Mouse (Mus musculus): Measurements from ENCODE around the gene Ppp1ca.

The Ppp1ca gene

DNA sequence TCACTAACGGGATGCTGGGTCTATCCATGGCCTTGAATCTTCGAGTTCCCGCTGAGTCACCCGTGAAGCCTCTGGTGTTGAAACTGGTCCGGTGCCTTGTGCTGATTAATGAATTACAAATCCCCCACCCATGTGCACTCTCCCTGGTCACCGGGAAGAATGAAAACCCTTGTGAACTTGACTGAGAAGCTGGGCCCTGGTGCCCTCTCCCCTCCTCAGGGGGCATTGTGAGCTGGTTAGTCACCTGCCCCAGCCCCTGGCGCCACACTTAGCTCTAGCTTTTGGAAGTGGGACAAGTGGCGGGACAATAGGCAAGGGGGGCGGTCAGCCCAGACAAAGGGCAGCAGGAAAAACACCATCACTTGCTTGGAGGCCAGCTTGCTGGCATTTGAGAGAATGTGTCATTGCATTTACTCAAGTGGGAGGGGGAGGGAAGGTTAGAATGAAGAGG, 21.7 kb downstream of the Ppp1ca start:
- peak in 1 of 2 experiments; percentile 41 for DNase-seq (ENCODE audit: low spot score in 2 of 2)

DNA sequence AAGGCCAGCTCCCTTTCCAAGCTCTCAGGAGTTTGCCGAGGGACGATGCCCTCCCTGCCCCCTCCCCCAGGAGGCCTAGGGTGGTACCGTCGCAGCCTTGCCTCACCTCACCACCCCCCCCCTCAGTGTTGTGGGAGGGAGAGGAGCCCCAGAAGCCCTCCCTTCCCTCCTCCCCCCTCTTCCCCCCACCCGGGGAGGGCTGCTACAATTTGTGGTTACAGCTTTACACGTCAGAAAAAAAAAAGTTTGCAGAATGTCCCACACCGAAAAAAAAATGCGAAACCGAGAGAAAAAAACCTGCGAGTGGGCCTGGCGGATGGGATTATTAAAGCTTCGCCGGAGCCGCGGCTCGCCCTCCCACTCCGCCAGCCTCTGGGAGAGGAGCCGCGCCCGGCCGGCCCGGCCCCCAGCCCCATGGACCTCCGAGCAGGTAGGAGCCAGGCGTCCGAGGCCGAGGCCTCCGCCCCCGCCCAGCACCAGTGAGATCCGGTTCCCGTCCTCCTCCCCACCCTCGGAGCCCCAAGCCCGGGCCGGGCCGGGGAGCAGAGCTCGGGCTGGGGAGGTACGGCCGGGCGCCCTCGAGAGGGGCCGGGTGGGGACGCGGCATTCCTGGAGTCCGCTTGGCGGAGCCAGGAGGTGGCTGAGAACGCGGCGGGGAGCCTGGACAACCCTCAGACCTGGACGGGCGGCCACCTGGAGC, 22.4 kb downstream of the Ppp1ca start, which contains the start of the genes Clcf1 and AC109138.7:
TSS of gene Clcf1 (plus strand) at position 168 of the 700 bp plus-strand sequence.
TSS of gene AC109138.7 (plus strand) at position 287 of the 700 bp plus-strand sequence.
- DNase-seq (ENCODE audit: low spot score in 2 of 2) = peak; percentile 43 to 49

DNA sequence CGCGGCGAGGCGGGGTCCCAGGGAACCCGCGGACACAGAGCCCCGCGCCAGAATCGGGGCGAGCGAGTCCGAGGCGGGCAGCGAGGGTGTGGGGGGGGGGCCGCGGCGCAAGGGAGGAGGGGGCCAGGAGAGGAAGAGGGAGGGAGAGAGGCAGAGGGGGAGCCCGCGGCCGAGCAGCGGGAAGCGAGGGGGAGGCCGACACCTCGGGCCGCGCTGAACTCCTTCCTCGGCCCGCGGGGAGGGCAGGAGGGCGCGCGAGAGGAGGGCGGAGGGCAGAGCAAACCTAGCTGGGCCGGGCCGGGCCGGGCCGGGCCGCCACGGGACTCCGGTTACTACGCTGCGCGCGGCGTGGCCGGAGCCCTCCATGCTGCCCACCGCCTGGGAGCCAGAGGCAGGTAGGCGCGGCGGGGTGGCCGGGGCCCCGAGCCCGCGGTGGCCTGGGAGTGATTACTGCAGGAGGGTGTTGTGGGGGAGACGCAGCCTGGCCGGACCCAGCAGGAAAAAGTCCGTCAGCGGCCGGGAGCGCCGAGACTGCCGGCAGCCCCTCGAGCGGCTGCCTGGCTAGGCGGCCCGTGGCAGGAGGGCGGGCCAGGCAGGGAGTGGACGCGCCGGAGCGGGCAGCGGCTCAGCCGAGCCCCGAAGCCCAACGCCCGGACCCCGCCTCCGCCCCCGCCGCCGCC, 23.0 kb downstream of the Ppp1ca start:
- no peak for DNase-seq (ENCODE audit: low spot score in 2 of 2)

DNA sequence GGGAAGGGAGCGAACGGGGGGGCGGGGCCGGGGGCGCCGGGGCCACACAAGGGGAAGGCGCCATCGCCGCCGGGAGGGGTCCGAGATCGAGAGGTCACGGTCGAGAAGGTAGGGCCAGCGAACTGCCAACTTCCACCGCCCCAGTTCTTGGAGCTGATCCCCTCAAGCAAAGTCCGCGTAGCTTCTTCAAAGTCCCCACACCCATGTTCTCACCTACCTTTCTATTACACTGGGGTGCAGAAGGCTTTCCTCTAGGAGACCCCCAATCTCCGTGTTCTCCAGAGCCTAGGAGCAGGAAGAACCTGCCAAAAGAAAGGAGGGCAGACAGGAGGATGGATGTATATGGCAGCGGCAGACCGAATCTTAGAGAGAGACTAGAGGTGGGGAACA, 23.6 kb downstream of the Ppp1ca start:
- DNase-seq (ENCODE audit: low spot score in 2 of 2) = no peak

DNA sequence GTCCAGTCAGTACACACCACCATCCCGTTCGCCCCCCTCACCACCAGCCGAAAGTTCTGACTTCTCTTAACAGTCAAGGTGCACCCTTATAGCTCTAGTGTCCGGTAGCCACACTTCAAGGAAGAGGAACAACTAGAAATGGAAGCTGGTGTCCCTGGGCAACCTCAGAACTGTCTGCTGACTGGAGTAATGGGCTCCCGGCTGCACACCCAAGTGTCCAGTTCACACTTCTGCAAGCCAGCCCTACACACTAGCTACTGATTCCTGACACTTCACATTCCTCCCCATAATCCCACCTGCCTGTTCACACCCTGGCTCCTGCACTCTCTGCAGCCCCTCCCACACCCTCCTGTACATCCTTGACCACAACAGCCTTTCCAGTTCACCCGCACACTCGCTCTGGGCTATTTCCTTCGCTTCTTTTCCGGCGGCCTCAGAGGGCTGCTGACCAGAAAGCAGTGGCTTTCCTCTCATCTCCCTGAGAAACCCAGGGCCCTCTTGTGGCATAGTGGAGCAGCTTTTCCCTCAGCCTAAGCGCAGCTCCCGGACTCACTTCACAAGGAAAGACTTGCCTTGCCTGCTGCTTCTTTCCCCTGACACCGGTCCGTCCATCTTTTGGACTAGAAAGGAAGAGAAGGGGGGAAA, 24.3 kb downstream of the Ppp1ca start:
- DNase-seq (ENCODE audit: low spot score in 2 of 2) = no peak

DNA sequence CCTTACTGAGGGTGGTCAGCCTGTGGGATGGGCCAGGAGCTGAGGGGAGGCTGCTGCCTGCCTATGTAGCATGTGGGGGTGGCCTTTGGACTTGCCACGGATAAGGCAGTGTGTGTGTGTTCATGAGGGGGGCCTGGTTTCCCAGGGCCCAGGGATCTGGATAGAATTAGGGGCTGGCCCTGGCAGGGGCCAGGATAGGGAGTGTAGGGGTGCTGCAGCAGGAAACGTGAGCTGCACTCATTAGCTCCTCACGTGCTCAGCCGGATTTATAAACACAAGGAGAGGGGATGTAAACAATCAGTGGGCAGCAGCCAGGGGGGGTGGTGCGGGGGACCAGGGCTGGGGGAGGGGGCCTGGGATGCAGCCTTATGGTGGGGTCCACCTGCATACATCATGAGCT, 25.3 kb downstream of the Ppp1ca start:
- no peak for DNase-seq (ENCODE audit: low spot score in 2 of 2)

DNA sequence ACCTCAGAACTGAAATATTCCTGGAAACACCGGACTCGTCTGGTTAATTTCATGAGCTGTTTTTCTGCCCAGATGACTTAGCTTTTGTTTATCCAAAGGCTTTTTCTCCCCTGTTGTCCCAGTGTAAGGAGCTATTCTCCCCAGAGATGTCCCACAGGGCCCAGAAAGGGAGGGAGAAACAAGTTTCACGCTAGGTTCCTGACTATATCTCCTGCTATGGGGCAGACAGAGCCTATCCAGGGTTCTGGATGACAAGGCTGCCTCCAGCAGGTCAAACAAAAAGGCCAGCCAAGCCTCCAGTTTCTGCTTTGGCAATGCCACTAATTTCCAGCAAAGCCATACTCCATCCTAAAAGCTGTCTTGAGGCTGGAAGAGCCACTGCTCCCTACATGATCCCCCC, 26.0 kb downstream of the Ppp1ca start:
- no peak for DNase-seq (ENCODE audit: low spot score in 2 of 2)

DNA sequence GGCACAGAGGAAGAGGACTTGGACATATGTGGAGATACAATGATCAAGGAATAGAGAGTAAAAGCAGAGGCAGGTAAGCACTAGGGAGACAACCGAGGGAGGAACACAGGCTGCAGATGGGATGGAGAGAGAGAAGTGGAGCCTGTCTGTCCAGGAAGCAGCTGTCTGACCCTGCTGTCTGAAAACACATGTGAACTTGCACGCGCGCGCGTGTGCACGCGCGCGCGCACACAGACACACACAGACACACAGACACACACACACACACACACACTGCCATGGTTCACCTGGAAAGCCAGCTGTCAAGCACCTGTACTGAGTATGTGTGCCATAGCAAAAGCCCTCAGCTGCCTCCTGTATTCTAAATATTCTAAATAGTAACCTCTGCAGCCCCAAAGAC, 26.4 kb downstream of the Ppp1ca start:
- DNase-seq (ENCODE audit: low spot score in 2 of 2) = no peak

DNA sequence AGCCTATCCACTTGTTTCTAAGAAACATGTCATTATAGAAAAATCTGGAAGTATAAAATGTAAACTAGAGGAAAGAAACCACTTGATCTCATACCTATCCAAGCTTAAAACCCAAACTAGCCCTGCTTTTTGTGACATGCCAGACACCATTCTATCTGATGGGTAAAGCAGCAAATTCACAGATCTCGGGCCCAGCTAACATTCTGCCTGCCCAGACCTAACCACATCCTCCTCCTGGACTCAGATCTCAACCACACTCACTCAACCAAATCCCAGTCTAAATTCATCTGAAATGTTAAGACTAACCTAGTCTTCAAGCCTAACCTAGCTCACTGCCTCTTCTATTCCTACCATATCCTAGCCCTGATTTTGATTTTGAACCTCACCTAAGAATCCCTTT, 26.9 kb downstream of the Ppp1ca start:
- DNase-seq (ENCODE audit: low spot score in 2 of 2) = no peak

DNA sequence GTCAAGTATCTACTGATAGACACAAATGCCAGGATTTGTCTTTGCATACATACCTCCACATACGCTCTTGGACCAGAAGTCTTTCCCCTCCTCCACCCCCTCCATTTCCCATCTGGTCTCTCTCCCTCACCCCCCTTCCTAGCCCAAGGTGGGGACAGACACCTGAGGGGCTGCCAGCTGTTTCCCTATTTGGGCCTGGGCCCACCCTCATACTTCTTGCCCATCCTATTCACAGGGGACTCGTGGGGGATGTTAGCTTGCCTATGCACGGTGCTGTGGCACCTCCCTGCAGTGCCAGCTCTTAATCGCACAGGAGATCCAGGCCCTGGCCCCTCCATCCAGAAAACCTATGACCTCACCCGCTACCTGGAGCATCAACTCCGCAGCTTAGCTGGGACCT, 28.1 kb downstream of the Ppp1ca start:
- no peak for DNase-seq (ENCODE audit: low spot score in 2 of 2)

DNA sequence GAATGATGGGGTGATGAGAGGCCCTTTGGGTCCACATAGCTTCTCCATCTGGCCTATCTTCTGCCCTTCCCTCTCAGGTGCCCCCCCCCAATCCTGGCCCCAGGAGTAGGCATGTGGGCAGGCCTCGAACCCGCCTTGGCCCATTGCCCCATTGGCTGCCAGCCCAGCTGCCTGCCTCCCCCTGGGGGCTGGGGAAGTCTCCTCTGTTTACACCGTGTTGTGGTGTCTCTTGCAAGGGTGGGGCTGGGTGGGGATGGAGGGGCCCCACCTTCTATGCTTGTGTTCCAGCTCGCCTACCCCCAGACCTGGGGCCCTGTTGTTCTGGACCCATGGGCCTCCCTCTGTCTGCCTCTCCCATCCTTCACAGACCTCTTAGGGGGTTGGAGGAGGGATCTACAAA, 28.6 kb downstream of the Ppp1ca start:
- DNase-seq (ENCODE audit: low spot score in 2 of 2) = no peak

DNA sequence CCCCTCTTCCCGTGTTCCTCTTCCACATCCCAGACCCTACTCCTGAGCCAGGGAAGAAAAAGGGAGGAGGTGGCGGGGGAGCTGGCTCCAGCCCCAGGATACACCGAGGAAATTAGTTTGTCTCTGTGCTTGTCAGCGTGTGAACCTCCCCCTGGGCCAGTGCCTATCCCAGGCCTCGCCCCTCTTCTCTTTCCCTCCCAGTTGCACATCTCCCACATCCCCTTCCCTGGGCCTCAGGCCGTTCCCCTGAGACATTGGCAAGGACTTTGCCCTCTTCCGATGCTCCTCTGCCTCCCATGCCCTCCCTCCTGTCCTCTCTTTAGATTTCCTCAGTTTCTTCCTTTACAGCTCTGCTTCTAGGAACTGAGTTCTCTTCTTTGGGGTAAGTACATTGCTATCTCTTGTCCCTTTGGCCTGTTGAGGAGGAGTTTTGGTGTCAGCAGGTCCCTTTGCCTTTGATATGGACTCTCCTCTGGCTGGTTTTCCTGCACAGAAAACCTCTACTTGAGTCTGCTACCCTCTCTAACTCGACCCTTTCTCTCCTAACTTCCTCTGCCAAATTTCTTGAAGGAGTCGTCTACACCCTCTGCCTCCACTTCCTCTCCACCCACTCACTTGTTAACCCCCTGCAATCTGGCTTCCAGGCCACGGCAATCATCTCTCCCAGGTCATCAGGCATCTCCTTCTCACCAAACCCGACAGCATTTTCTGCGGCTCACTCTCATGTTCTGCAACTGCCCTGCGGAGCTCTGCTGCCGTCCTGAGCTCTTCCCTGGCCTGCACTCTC, 29.3 kb downstream of the Ppp1ca start:
- no peak for DNase-seq (ENCODE audit: low spot score in 2 of 2)

DNA sequence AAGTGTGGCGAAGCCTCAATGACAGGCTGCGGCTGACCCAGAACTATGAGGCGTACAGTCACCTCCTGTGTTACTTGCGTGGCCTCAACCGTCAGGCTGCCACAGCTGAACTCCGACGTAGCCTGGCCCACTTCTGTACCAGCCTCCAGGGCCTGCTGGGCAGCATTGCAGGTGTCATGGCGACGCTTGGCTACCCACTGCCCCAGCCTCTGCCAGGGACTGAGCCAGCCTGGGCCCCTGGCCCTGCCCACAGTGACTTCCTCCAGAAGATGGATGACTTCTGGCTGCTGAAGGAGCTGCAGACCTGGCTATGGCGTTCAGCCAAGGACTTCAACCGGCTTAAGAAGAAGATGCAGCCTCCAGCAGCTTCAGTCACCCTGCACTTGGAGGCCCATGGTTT, 30.3 kb downstream of the Ppp1ca start:
- no peak for DNase-seq (ENCODE audit: low spot score in 2 of 2)

DNA sequence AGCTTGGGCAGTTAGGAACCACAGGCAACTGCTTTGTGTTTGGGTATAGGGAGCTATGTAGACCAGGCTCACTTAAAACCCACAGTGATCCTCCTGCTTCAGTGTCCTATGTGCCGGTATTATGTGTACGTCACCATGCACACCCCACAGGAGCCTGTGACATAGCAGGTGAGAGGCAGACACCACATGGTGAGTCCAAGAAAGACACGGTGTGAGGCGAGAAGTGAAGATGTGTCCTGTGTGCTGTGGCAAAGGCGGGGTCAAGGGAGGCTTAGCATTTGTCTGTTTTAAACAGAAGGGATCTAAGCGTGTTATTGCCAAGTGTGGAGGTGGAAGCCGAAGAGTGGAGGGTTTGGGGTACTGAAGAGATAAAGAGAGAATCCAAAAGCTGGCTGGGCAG, 34.9 kb downstream of the Ppp1ca start:
- no peak for DNase-seq (ENCODE audit: low spot score in 2 of 2)

DNA sequence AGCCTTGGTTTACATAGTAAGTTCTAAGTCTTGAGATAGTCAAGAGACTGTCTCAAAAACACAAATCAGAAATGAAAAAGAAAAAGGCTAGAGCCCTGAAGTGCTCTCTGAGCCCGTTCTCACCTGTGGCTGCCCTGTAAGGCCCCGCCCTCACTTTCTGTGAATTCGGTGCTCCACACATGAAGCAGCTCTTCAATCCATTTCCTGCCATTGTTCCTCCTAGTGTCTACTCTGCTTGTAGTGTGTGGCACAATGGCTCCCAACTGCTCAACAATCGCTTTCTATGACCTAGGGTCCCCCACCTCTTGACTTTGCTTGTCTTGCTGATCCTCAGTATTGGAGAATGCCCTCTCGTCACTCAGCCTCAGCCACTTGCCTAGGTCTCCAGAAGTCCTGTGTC, 35.6 kb downstream of the Ppp1ca start:
- no peak for DNase-seq (ENCODE audit: low spot score in 2 of 2)

DNA sequence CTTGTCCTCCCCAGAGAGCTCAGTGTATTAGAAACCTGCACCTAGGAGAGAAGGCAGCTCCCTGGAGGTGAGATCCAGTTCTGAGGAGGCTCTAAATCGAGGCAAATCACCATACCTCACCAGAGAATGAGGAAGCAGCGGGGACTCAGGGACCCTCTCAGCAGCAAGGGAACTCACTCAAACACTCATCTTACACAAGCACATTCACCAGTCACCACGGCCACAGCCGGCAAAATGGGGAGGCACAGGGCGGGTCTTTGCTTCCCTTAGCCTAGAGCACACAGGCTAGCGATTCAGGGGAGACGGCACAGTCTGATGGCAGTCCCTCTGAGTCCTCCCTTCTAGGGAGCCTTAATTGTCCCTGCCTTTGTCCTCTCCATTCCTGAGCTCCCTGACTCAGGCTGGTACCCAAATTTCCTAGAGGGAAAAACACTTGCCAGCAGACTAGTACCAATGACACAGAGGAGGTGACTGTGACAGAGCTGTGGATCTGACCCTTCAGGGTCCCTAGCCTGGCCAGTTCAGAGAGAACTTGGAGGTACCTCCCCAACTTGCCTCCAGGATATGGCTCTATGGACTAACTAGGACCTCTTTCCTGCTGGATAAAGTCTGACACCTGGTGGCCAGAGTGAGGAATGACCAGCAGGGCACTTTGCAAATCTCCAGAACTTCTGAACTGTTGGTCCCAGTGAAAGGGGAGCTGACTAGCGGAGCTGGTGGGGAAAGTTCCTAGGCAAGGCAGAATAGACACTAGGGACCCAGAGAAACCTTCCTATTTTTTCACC, 36.2 kb downstream of the Ppp1ca start:
- peak; percentile 70 to 73 for DNase-seq (ENCODE audit: low spot score in 2 of 2)

DNA sequence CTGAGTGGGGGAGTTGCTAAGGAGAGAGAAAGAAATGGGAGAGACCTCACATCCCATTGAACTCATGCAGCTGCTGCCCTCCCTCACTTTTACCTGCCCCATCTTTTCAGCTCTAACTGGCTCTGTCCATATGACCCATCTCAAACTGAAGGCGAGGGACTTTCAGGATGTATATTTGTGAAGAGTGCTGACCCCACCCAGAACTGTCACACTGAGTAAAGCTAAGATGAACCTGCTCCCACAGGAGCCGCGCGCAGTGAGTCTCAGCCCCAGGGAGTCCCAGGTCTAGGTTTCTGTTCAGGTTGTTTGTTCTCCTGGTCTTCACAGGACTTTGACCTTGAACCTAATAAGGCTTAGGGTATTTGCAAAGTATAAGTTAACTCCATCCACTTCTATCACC, 37.0 kb downstream of the Ppp1ca start:
- no peak for DNase-seq (ENCODE audit: low spot score in 2 of 2)

DNA sequence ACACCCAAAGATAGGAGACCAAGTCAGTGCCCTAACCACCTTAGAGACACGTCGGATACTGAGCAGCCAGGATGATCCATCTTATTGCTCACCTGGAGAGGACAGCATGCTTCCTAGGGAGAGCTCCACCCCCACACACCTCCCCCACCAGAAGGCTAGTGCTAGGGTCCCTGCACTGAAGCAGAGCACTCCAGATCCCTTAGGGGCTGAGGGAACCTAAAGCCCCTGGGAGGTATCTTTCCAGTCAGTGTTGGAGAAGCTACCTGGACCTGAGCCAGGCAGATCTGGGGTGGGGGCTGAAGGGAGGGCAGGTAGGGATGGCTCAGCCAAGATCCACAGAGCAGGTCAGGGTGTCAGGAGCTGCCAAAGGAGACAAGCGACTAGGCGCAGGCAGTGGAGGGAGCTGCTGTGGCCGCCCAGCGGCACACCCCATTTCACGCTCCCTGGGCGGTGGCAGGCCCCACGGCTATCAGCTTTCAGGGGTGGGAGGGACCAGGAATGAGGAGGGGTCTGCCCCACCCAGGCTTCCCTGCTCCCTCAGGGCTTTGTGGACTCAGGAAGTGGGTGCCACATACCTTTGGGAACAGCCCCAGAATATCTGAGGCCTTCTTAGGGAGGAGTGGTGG, 37.7 kb downstream of the Ppp1ca start:
- no peak for DNase-seq (ENCODE audit: low spot score in 2 of 2)

DNA sequence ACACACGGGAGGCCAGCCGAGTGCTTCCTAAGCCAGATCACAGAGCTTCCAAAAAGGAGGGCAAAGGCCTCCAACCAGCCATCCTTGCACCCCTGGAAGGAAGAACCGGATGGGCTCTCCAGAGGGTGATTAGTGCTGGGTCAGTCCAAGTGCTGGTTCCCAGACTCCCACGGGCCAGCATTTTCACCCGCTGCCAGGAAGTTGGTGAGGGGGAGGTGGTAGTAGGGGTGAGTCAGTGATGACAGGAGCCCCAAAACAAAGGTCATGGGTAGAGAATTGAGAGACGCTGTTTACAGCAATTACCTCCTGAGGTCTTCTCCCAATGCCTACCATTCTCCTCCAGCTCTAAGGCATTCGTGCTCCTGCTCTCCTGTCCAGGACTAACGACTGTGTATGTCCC, 38.5 kb downstream of the Ppp1ca start:
- peak in 1 of 2 experiments; percentile 43 for DNase-seq (ENCODE audit: low spot score in 2 of 2)

DNA sequence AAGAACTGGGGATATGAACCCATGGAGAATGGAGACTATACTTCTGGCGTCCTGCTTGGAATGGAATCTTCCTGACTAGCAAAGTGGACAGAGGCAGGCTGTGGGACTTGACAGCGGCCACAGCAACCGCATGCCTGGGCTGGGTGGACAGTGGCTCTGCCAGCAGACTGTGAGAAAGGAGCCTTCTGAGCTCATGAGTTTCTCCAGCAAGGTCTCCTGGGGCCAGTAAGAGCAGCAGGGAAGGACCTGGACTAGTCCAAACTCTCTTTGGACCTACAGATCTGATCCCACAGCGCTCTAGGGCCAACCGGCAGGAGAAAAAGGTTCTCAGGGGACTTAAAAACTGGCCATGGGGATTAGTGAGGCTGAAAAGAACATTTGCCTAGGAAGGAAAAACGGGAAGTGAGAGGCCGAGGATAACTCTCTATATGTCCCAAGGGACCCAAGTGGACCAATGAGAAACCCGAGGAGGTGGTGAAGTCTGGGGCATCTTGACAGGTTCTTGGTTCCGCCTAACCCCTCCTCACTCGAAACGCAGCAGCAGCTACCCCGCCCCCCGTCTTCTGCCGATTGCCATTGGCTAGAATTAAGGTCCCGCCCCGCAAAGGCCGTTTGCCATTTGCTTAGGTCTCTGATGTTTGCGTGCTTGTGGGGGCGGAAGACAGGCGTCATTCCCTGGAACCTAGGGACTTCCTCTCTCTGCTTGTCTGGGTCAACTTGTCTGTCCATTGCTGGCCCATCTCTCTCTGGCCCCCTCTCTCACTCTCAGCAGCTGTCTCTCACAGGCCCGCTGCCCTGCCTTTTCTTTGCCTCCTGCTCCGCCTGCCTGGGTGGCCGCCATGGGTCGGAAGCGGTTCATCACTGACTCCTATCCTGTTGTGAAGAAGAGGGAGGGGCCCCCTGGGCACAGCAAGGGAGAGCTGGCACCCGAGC, 39.7 kb downstream of the Ppp1ca start, which contains the start of gene Pold4:
TSS of gene Pold4 (plus strand) at position 647 of the 933 bp plus-strand sequence.
- peak; percentile 97 to 98 for DNase-seq (ENCODE audit: low spot score in 2 of 2)

Data from urinary bladder, postnatal 36 days (tissue).